ENCODE assay signal across 8 mouse cellular contexts in genomic region chr14:56571310-56572093, GRCm38 (mm10). TPM values are rescaled to one million over a fixed set of nuclear protein-coding genes. Genes with fewer than 3 reads are reported as not detected.
DNase-seq lines count a peak whose midpoint lies in the region; ATAC-seq and TF ChIP-seq lines count a peak whose summit lies in the region.

No protein-coding gene starts in this region.

- H3K9me3 ChIP-seq in erythroblast, embryonic 14.5 days (ENCODE audit: control insufficient read depth, low read length) = no peaks in the 10 kb centered on the region
- no peaks in the 10 kb centered on the region for H3K9me3 ChIP-seq in heart, embryonic 12.5 days (replicated peaks)
- no peaks in the 10 kb centered on the region for H3K9me3 ChIP-seq in kidney, postnatal 0 days (replicated peaks; ENCODE audit: low read length)
- no peaks in the 10 kb centered on the region for H3K9me3 ChIP-seq in liver, embryonic 11.5 days (ENCODE audit: control insufficient read depth, low read length)
- H3K9me3 ChIP-seq in stomach, embryonic 14.5 days (ENCODE audit: control insufficient read depth, low read depth, low read length) = no peaks in the 10 kb centered on the region

- no peaks in the 10 kb centered on the region for H3K36me3 ChIP-seq in C2C12 (ENCODE audit: control insufficient read depth, insufficient read depth)
- H3K36me3 ChIP-seq in erythroblast, embryonic 14.5 days (ENCODE audit: control insufficient read depth) = peaks cover 8% of the 10 kb centered on the region
- H3K36me3 ChIP-seq in heart, embryonic 12.5 days = peaks cover 1% of the 10 kb centered on the region
- H3K36me3 ChIP-seq in kidney, postnatal 0 days (ENCODE audit: insufficient read depth, low read length) = no peaks in the 10 kb centered on the region
- H3K36me3 ChIP-seq in liver, embryonic 11.5 days (ENCODE audit: control insufficient read depth, insufficient read depth, low read length) = peaks cover 2% of the 10 kb centered on the region; the same call in 1 of the 2 replicates
- no peaks in the 10 kb centered on the region for H3K36me3 ChIP-seq in stomach, embryonic 14.5 days (ENCODE audit: control insufficient read depth, insufficient read depth, low read length)

- TF ChIP-seq POLR2A in brain, embryonic 14.5 days (IDR thresholded peaks at IDR 0.05; ENCODE audit: borderline replicate concordance, extremely low read depth, insufficient read depth, insufficient read length, poor library complexity, severe bottlenecking) = peak; percentile 35; the same call in 1 of the 2 replicates

- no peaks in the 10 kb centered on the region for H3K27me3 ChIP-seq in C2C12 (ENCODE audit: control insufficient read depth, insufficient read depth, insufficient read length)
- H3K27me3 ChIP-seq in erythroblast, embryonic 14.5 days (ENCODE audit: control insufficient read depth) = no peaks in the 10 kb centered on the region
- H3K27me3 ChIP-seq in heart, embryonic 12.5 days (replicated peaks) = no peaks in the 10 kb centered on the region
- H3K27me3 ChIP-seq in kidney, postnatal 0 days (ENCODE audit: insufficient read depth, low read length) = no peaks in the 10 kb centered on the region
- H3K27me3 ChIP-seq in liver, embryonic 11.5 days (replicated peaks; ENCODE audit: control insufficient read depth, insufficient read depth, low read length) = no peaks in the 10 kb centered on the region
- no peaks in the 10 kb centered on the region for H3K27me3 ChIP-seq in stomach, embryonic 14.5 days (ENCODE audit: control insufficient read depth, insufficient read depth, low read length)

- H3K79me2 ChIP-seq in C2C12 (ENCODE audit: control insufficient read depth, insufficient read depth) = peaks cover 13% of the 10 kb centered on the region

- peak overlapping the region; percentile 80 for H3K4me2 ChIP-seq in heart, embryonic 12.5 days
- H3K4me2 ChIP-seq in kidney, postnatal 0 days (ENCODE audit: low read length) = peak overlapping the region; percentile 85
- H3K4me2 ChIP-seq in liver, embryonic 11.5 days = peak overlapping the region; percentile 66
- peak overlapping the region; percentile 54 for H3K4me2 ChIP-seq in stomach, embryonic 14.5 days (replicated peaks; ENCODE audit: low read depth, low read length)

- DNase-seq in brain, embryonic 14.5 days (ENCODE audit: low read depth) = peak; percentile 99
- peak; percentile 98 for DNase-seq in kidney, postnatal 0 days (ENCODE audit: low spot score)
- DNase-seq in liver, embryonic 11.5 days (ENCODE audit: low spot score) = peak; percentile 93
- peak; percentile 96 for DNase-seq in naive thymus-derived CD4-positive, alpha-beta T cell, adult 2 months (ENCODE audit: low read depth)

- H3K4me1 ChIP-seq in erythroblast, embryonic 14.5 days (ENCODE audit: control insufficient read depth) = peaks cover 56% of the 10 kb centered on the region
- H3K4me1 ChIP-seq in heart, embryonic 12.5 days (replicated peaks) = peaks cover 10% of the 10 kb centered on the region; the same call in 1 of the 2 replicates
- H3K4me1 ChIP-seq in kidney, postnatal 0 days (replicated peaks; ENCODE audit: insufficient read depth, low read length) = peaks cover 4% of the 10 kb centered on the region; the same call in 1 of the 2 replicates
- peaks cover 17% of the 10 kb centered on the region for H3K4me1 ChIP-seq in liver, embryonic 11.5 days (replicated peaks; ENCODE audit: control insufficient read depth, insufficient read depth, low read length)
- no peaks in the 10 kb centered on the region for H3K4me1 ChIP-seq in stomach, embryonic 14.5 days (ENCODE audit: control insufficient read depth, insufficient read depth, low read length)

- peak; percentile 98 for ATAC-seq in heart, embryonic 12.5 days (ENCODE audit: insufficient number of reproducible peaks, low FRiP score)
- peak; percentile 96 for ATAC-seq in kidney, postnatal 0 days (replicated peaks; ENCODE audit: low FRiP score, low read depth)
- ATAC-seq in liver, embryonic 11.5 days (replicated peaks; ENCODE audit: low FRiP score) = peak; percentile 96
- ATAC-seq in stomach, embryonic 14.5 days (ENCODE audit: insufficient number of reproducible peaks, insufficient read depth, low FRiP score, low read depth) = peak; percentile 98

- peak overlapping the region; percentile 86 for H3K9ac ChIP-seq in heart, embryonic 12.5 days
- H3K9ac ChIP-seq in kidney, postnatal 0 days (ENCODE audit: low read depth, low read length) = peak overlapping the region; percentile 61
- H3K9ac ChIP-seq in liver, embryonic 11.5 days (ENCODE audit: low read depth, low read length) = peak overlapping the region; percentile 75
- peak overlapping the region; percentile 51 for H3K9ac ChIP-seq in stomach, embryonic 14.5 days (replicated peaks; ENCODE audit: low read depth, low read length)

- no peak for TF ChIP-seq CTCF in C2C12 (IDR thresholded peaks at IDR 0.05; ENCODE audit: control insufficient read depth, insufficient read depth, insufficient read length)
- no peak for TF ChIP-seq CTCF in brain, embryonic 14.5 days (IDR thresholded peaks at IDR 0.05; ENCODE audit: borderline replicate concordance, extremely low read depth, insufficient read depth, insufficient read length)
- no peak for TF ChIP-seq CTCF in kidney, postnatal 0 days (IDR thresholded peaks at IDR 0.05; ENCODE audit: low read depth)

- no peaks in the 10 kb centered on the region for H3K79me3 ChIP-seq in C2C12 (ENCODE audit: low read depth)

- peak overlapping the region; percentile 81 for H3K27ac ChIP-seq in heart, embryonic 12.5 days (ENCODE audit: poor library complexity, severe bottlenecking)
- 0 out of 2 replicates have a peak overlapping the region, but pooled peaks have one; percentile 21 for H3K27ac ChIP-seq in kidney, postnatal 0 days
- peak overlapping the region; percentile 84 for H3K27ac ChIP-seq in liver, embryonic 11.5 days (ENCODE audit: low read depth, low read length)
- peak overlapping the region; percentile 56; the same call in 1 of the 2 replicates for H3K27ac ChIP-seq in stomach, embryonic 14.5 days (ENCODE audit: low read length)

- peak overlapping the region; percentile 56 for H3K4me3 ChIP-seq in C2C12 (ENCODE audit: insufficient read depth, poor library complexity, severe bottlenecking)
- peak overlapping the region; percentile 95 for H3K4me3 ChIP-seq in erythroblast, embryonic 14.5 days (replicated peaks)
- peak overlapping the region; percentile 89 for H3K4me3 ChIP-seq in heart, embryonic 12.5 days
- H3K4me3 ChIP-seq in kidney, postnatal 0 days (replicated peaks; ENCODE audit: low read depth, low read length) = peak overlapping the region; percentile 75
- peak overlapping the region; percentile 72 for H3K4me3 ChIP-seq in liver, embryonic 11.5 days (ENCODE audit: low read depth, low read length)
- peak overlapping the region; percentile 87 for H3K4me3 ChIP-seq in stomach, embryonic 14.5 days (ENCODE audit: low read depth, low read length)

- under 1% methylated on average over 58 of the region's 59 CpGs for WGBS in heart, embryonic 12.5 days
- under 1% methylated on average over 59 of the region's 59 CpGs for WGBS in kidney, postnatal 0 days
- under 1% methylated on average over 59 of the region's 59 CpGs for WGBS in liver, embryonic 11.5 days
- WGBS in stomach, embryonic 14.5 days = 1% methylated on average over 59 of the region's 59 CpGs

- peak overlapping the region; percentile 70 for H3ac ChIP-seq in C2C12 (ENCODE audit: control insufficient read depth, insufficient read length, low read depth)

TF ChIP-seq in C2C12, 6 proteins besides CTCF, POLR2A, EP300 and RAD21:
- TF ChIP-seq MYOD1 (IDR thresholded peaks at IDR 0.05; ENCODE audit: control insufficient read depth, insufficient read length, low read depth) = peak; percentile 86
- no peak for TF ChIP-seq CEBPB (IDR thresholded peaks at IDR 0.05; ENCODE audit: low read depth)

RNA-seq across cellular contexts. Expression of gene Cenpj, which starts 3.7 kb away (rescaled TPM):
- polyA plus RNA-seq in C2C12 (2012; fragmentation: generic; extraction: Trizol) = 2.5 TPM
- 6.9 and 7.1 TPM in 2 replicates for polyA plus RNA-seq in brain, embryonic 14.5 days (2012; rRNA removed)
- polyA plus RNA-seq in erythroblast, embryonic 14.5 days (2012) = 0.28 and 0.39 TPM in 2 replicates
- polyA plus RNA-seq in heart, embryonic 12.5 days (2016; fragmentation: Nextera tagmentation; extraction: Ambion mirVana) = 10.7 and 12.8 TPM in 2 replicates
- polyA plus RNA-seq in kidney, postnatal 0 days (2015; fragmentation: Nextera tagmentation; extraction: Ambion mirVana) = 6.9 and 7.2 TPM in 2 replicates
- 9.8 and 11.1 TPM in 2 replicates for polyA plus RNA-seq in liver, embryonic 11.5 days (2014; fragmentation: Nextera tagmentation; extraction: Ambion mirVana)
- polyA plus RNA-seq in stomach, embryonic 14.5 days (2014; fragmentation: Nextera tagmentation; extraction: Ambion mirVana) = 8.9 and 9.4 TPM in 2 replicates

RNA-seq across cellular contexts. Expression of gene Parp4, which starts 3.9 kb away (rescaled TPM):
- 4.6 TPM for polyA plus RNA-seq in C2C12 (2012; fragmentation: generic; extraction: Trizol)
- polyA plus RNA-seq in brain, embryonic 14.5 days (2012; rRNA removed) = 1.4 and 2.3 TPM in 2 replicates
- polyA plus RNA-seq in erythroblast, embryonic 14.5 days (2012) = 0.01 TPM in 2 replicates
- polyA plus RNA-seq in heart, embryonic 12.5 days (2016; fragmentation: Nextera tagmentation; extraction: Ambion mirVana) = 9.9 and 12.3 TPM in 2 replicates
- 8.2 TPM in 2 replicates for polyA plus RNA-seq in kidney, postnatal 0 days (2015; fragmentation: Nextera tagmentation; extraction: Ambion mirVana)
- polyA plus RNA-seq in liver, embryonic 11.5 days (2014; fragmentation: Nextera tagmentation; extraction: Ambion mirVana) = 2.5 and 3.0 TPM in 2 replicates
- polyA plus RNA-seq in stomach, embryonic 14.5 days (2014; fragmentation: Nextera tagmentation; extraction: Ambion mirVana) = 7.8 and 10.1 TPM in 2 replicates

Comparison
In these comparisons a context has a peak if more than half of its experiments do, and no peak if none do; other contexts are left out.
1. Peak in every context shown above with its lines: DNase-seq, ATAC-seq, H3K4me3 ChIP-seq and H3K27ac ChIP-seq.
2. H3K27ac ChIP-seq: peak in every context shown above with its lines; median percentile 84 in liver, embryonic 11.5 days; 81 in heart, embryonic 12.5 days; 56 in stomach, embryonic 14.5 days; 21 in kidney, postnatal 0 days.